Mouse (Mus musculus) lung, adult 2 months (tissue): ENCODE data around the gene Eno2.

ENCODE experiments used
- CTCF ChIP-seq: fragments of 200-500 bp; IDR thresholded peaks from 2 replicates; pipeline ENCODE4 v1.5.1; 2011; ENCODE audit warnings: mild to moderate bottlenecking, low read length, control low read depth; ENCODE audit not compliant: insufficient read depth
- POLR2A ChIP-seq: fragments of 200-500 bp; IDR thresholded peaks from 2 replicates; pipeline ENCODE4 v1.6.1; 2011; ENCODE audit warnings: low read depth, mild to moderate bottlenecking, control low read depth, low read length, borderline replicate concordance; ENCODE audit errors: extremely low read depth

DNA sequence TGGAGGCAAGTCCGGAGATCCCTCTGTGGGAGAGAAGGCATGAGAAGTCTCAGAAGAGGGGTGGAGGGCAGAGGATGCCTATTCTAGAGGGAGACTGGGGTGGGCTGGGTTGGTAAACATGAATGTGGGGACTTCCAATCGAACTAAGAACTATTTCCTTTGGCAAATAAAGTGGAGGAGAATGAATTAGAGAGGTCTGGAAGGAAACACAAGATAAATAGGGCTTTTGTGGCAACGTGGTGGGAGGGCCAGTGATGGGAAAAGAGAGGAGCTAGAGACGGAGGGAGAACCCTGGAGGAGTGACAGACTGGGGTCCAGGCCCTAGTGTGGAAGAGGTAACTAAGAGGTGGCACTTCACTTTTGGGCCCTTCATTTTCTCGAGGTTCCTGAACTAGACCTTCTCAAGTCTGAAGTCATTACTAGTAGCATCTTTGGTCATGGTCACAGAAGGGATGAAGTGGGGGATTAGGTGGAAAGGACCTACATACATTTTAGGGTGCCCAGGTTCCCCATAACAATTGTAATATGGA is 12.1 kb downstream of the Eno2 start:
- TF ChIP-seq CTCF (no peak), POLR2A (no peak)
